Mouse (Mus musculus) midbrain, postnatal 0 days (tissue): ENCODE data around the gene Acta2. TPM values are rescaled to one million over a fixed set of nuclear protein-coding genes. Genes with fewer than 3 reads are reported as not detected.
"Not testable (repeated sequence)": the region's sequence is repeated elsewhere in the genome, so short reads cannot be mapped to it uniquely, and the experiment has no call there.

Source experiments
- ATAC-seq: fragments of 200-750 bp; cut with Nextera tagmentation; 2 replicates; pipeline ENCODE4 v1.8.0; 2017; ENCODE audit warnings: moderate number of reproducible peaks, mild to moderate bottlenecking, moderate TSS enrichment, moderate library complexity; ENCODE audit not compliant: low FRiP score
- DNase-seq: peaks from one replicate; pipeline ENCODE4 v3.0.0-alpha.2; 2015; ENCODE audit warnings: low spot score
- H3K27ac ChIP-seq: fragments of 300-500 bp; sonication (generic); 2 replicates; pipeline ENCODE4 v1.5.1; 2014; ENCODE audit warnings: low read depth, mild to moderate bottlenecking, low read length, mixed read lengths
- H3K27me3 ChIP-seq: fragments of 300-500 bp; sonication (generic); 2 replicates; pipeline ENCODE4 v1.6.1; 2014; ENCODE audit warnings: low read length, control low read depth, mixed read lengths; ENCODE audit not compliant: insufficient read depth
- H3K36me3 ChIP-seq: fragments of 300-500 bp; sonication (generic); 2 replicates; pipeline ENCODE4 v1.6.1; 2014; ENCODE audit warnings: low read length, control low read depth, mixed read lengths; ENCODE audit not compliant: insufficient read depth
- H3K4me1 ChIP-seq: fragments of 300-500 bp; sonication (generic); 2 replicates; pipeline ENCODE4 v1.6.1; 2014; ENCODE audit warnings: mild to moderate bottlenecking, control low read depth, antibody characterized with exemption, low read length, mixed read lengths; ENCODE audit not compliant: insufficient read depth
- H3K4me2 ChIP-seq: fragments of 300-500 bp; sonication (generic); 2 replicates; pipeline ENCODE4 v1.6.1; 2014; ENCODE audit warnings: low read depth, mild to moderate bottlenecking, low read length, mixed read lengths; ENCODE audit not compliant: poor library complexity, severe bottlenecking
- H3K4me3 ChIP-seq: fragments of 300-500 bp; sonication (generic); 2 replicates; pipeline ENCODE4 v1.5.1; 2014; ENCODE audit warnings: low read depth, mild to moderate bottlenecking, low read length, moderate library complexity
- H3K9ac ChIP-seq: fragments of 300-500 bp; sonication (generic); replicated peaks from 2 replicates; pipeline ENCODE4 v1.6.1; 2014; ENCODE audit warnings: mild to moderate bottlenecking, low read length, moderate library complexity, mixed read lengths; ENCODE audit not compliant: poor library complexity, severe bottlenecking
- H3K9me3 ChIP-seq: fragments of 300-500 bp; sonication (generic); 2 replicates; pipeline ENCODE4 v1.6.1; 2016; ENCODE audit warnings: low read length, control low read depth
- CTCF ChIP-seq: IDR thresholded peaks from 2 replicates; pipeline ENCODE4 v1.5.1; 2016; ENCODE audit warnings: antibody characterized with exemption, mild to moderate bottlenecking
- WGBS: fragments of 180-500 bp; shearing (Covaris S2); extraction: QIAGEN DNeasy Blood & Tissue Kit; methylation state at CpG from one replicate; pipeline ENCODE4 v1.1.7; 2014; 5-methylcytosine and 5-hydroxymethylcytosine counted together
- polyA plus RNA-seq: library from polyadenylated mRNA; unstranded; fragments of >200 nt; fragmentation: Nextera tagmentation; extraction: Ambion mirVana; gene quantifications from 2 replicates; pipeline ENCODE4 v1.2.1, GENCODE M21; 2015
- total RNA-seq: library from RNA; depleted of rRNA; stranded (reverse); fragments of >200 nt; gene quantifications from 2 replicates; pipeline ENCODE4 v1.2.3, GENCODE M21; 2014

Gene Acta2
- total and polyA plus RNA-seq, 2 experiments from 2014 or later, result 3.7 to 9.6 TPM

DNA sequence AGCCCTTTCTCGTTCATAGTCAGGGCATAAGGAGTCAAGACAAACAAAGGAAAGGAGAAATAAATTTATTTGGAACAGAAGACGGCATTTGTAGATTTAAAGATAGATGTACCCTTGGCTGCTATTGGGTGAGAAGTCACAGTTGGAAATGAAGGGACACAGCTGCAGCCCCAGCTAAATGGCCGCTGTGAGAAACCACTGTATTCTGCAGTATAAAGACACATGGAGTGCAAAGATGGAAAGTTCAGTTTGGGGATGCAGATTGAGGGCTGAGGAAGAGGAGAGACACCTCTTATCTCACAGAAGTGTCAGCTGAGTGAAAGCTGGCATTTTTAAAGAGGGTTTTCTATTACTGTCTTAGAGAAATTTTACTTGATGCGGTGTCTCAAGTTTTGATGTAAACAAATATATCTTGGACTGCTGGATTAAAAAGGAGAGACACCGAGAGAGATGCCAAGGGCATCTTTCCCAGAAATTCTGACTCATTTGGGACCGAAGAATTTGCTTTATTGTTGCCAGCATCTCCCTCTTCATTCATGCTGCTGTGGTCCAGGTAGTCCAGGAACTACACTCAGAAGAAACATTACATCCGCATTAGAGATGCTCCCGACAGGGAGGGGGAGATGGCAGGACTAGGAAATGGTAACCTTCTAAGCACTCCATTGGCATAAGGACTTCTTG lies 48.5 kb downstream of the Acta2 start:
- Histone ChIP-seq H3K36me3 (no peaks in the 10 kb centered on the region), H3K9me3 (no peaks in the 10 kb centered on the region), H3K4me2 (no peak overlapping the region), H3K4me1 (no peaks in the 10 kb centered on the region), H3K27me3 (no peaks in the 10 kb centered on the region), H3K9ac (no peak overlapping the region), H3K4me3 (no peak overlapping the region), H3K27ac (no peak overlapping the region)
- DNase-seq (no peak), ATAC-seq (no peak)
- TF ChIP-seq CTCF, result no peak
- 91% methylated on average over 8 of the region's 8 CpGs for WGBS

DNA sequence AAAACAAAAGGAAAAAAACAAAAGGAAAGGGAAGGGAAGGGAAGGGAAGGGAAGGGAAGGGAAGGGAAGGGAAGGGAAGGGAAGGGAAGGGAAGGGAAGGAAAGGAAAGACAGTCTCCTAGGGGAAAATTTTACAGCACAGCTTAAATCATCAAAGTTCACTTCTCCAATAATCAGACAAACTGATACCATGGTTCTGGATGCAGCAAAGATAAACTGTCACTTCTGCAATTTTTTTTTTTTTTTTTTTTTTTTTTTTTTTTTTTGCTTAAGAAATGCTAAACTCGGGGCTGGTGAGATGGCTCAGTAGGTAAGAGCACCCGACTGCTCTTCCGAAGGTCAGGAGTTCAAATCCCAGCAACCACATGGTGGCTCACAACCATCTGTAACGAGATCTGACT lies 49.3 kb downstream of the Acta2 start:
- ATAC-seq, result not testable (repeated sequence)
- 69% methylated on average over 3 of the region's 4 CpGs for WGBS

DNA sequence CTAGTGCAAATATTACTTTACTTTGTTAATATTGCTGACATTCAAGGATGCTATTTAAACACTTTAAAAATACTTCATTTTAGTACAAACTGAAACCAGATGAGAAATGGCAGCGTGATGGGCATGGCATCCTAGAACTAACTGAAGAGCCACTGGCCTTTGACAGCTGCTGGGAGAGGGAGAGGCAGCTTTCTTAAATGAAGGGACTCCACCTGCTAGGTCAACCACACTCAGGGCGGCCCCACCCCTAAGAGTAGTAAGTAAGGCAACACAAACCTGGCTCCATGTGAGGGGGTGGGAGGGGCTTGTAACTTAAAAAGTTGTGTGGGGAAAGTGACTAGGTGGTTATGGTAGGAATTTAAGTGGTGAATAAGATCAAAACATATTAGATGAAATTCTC lies 52.7 kb downstream of the Acta2 start:
- WGBS, result 87% methylated on average over 2 of the region's 2 CpGs
- no peak for TF ChIP-seq CTCF
- no peaks in the 10 kb centered on the region for H3K4me1 ChIP-seq

More for the DNA sequence above, 49.3 kb downstream of the Acta2 start:
- not testable (repeated sequence) for H3K9ac ChIP-seq, H3K4me2 ChIP-seq, H3K4me1 ChIP-seq, H3K27me3 ChIP-seq, H3K9me3 ChIP-seq, DNase-seq, H3K36me3 ChIP-seq, H3K4me3 ChIP-seq, H3K27ac ChIP-seq

DNA sequence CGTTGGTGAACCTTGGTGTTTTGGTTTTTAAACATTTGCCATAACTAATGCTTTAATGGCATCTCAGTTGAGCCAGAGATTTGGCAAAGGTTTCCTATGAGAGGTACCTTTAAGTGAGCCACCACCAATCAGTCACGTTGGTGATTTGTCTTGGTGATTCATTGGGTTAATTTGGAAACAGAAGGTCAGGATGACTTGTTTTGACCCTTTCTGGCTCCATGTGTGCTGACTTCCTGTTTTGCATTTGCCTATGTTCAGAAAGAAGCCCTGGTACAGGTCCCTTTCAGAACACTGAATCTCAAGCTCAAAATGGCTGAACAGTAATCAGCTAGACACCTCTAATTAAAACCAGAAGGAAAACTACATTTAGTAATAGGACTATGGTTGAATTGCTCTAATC lies 55.9 kb downstream of the Acta2 start:
- no peak overlapping the region for H3K9ac ChIP-seq
- no peak overlapping the region for H3K27ac ChIP-seq
- 84% methylated on average over 2 of the region's 2 CpGs for WGBS
- H3K4me3 ChIP-seq, result no peak overlapping the region
- no peaks in the 10 kb centered on the region for H3K27me3 ChIP-seq
- H3K4me2 ChIP-seq, result no peak overlapping the region
- DNase-seq, result no peak
- H3K9me3 ChIP-seq, result no peaks in the 10 kb centered on the region
- no peaks in the 10 kb centered on the region for H3K4me1 ChIP-seq
- ATAC-seq, result no peak
- no peak for TF ChIP-seq CTCF
- H3K36me3 ChIP-seq, result no peaks in the 10 kb centered on the region

More for the DNA sequence above, 52.7 kb downstream of the Acta2 start:
- ATAC-seq (no peak), DNase-seq (no peak)
- Histone ChIP-seq H3K36me3 (no peaks in the 10 kb centered on the region), H3K9me3 (no peaks in the 10 kb centered on the region), H3K27me3 (no peaks in the 10 kb centered on the region), H3K9ac (no peak overlapping the region), H3K27ac (no peak overlapping the region), H3K4me2 (no peak overlapping the region), H3K4me3 (no peak overlapping the region)

DNA sequence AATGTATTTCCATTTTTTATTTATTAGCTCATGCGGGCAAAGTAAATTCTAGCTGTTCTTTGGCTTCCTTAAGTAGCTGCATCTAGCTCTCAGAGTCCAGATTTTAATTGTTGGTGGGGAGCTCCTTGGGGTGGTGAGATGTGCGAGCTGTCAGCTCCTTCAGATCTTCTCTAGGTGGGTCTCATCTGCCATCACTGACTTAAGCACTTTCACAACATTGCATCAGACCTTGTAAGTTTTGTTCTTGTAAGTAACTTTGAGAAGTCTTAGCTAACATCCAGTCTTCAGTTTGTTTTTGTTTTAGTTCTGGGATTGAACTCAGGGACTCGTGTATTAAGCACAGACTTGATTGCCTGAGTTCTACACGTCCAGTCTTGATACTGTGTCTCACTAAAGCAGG lies 56.5 kb downstream of the Acta2 start:
- no peak for TF ChIP-seq CTCF
- Histone ChIP-seq H3K4me1 (no peaks in the 10 kb centered on the region), H3K4me2 (no peak overlapping the region), H3K27ac (no peak overlapping the region), H3K4me3 (no peak overlapping the region), H3K36me3 (no peaks in the 10 kb centered on the region), H3K27me3 (no peaks in the 10 kb centered on the region), H3K9me3 (no peaks in the 10 kb centered on the region), H3K9ac (no peak overlapping the region)
- DNase-seq (no peak), ATAC-seq (no peak)
- 89% methylated on average over 4 of the region's 4 CpGs for WGBS

DNA sequence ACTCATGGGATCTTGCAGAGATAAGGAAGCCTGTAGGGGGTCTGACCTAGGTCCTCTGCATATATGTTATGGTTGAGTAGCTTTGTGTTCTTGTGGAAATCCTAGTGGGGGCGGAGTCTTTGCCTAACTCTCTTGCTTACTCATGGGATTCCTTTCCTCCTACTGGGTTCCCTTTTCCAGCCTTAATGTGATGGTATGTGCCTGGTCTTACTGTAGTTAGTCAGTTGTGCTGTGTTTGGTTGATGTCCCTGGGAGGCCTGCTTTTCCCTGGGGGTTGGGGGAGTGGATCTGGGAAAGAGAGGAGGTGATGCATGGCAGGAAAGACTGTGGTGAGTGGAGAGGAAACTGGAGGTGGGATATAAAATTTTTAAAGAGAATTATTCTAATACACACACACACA lies 57.3 kb downstream of the Acta2 start:
- H3K36me3 ChIP-seq, result no peaks in the 10 kb centered on the region

More for the DNA sequence above, 57.3 kb downstream of the Acta2 start:
- no peak overlapping the region for H3K9ac ChIP-seq
- H3K4me3 ChIP-seq, result no peak overlapping the region
- no peaks in the 10 kb centered on the region for H3K4me1 ChIP-seq
- H3K9me3 ChIP-seq, result no peaks in the 10 kb centered on the region
- H3K27me3 ChIP-seq, result no peaks in the 10 kb centered on the region
- no peak overlapping the region for H3K27ac ChIP-seq
- no peak for ATAC-seq
- no peak for TF ChIP-seq CTCF
- H3K4me2 ChIP-seq, result no peak overlapping the region
- 91% methylated on average over 1 of the region's 1 CpGs for WGBS
- DNase-seq, result no peak
